Mouse (Mus musculus) forebrain, embryonic 13.5 days (tissue): ENCODE results near the gene Snrk. TPM values are rescaled to one million over a fixed set of nuclear protein-coding genes. Genes with fewer than 3 reads are reported as not detected.
A peak's percentile ranks its signal among the peaks of the same experiment; 100 is the strongest.

Experiments used
- ATAC-seq: fragments of 200-750 bp; cut with Nextera tagmentation; 2 replicates; pipeline ENCODE4 v1.8.0; 2017
- H3K27ac ChIP-seq: fragments of 300-500 bp; sonication (generic); 2 replicates; pipeline ENCODE4 v1.5.1; 2015; ENCODE audit warnings: inconsistent platforms, mild to moderate bottlenecking, moderate library complexity
- H3K27me3 ChIP-seq: fragments of 300-500 bp; sonication (generic); 2 replicates; pipeline ENCODE4 v1.6.1; 2015; ENCODE audit warnings: mild to moderate bottlenecking, inconsistent platforms
- H3K36me3 ChIP-seq: fragments of 300-500 bp; sonication (generic); 2 replicates; pipeline ENCODE4 v1.6.1; 2015; ENCODE audit warnings: mild to moderate bottlenecking, inconsistent platforms; ENCODE audit not compliant: poor library complexity, severe bottlenecking
- H3K4me1 ChIP-seq: fragments of 300-500 bp; sonication (generic); 2 replicates; pipeline ENCODE4 v1.6.1; 2015; ENCODE audit warnings: inconsistent platforms
- H3K4me2 ChIP-seq: fragments of 300-500 bp; sonication (generic); 2 replicates; pipeline ENCODE4 v1.6.1; 2015; ENCODE audit warnings: inconsistent platforms, mild to moderate bottlenecking, moderate library complexity
- H3K4me3 ChIP-seq: fragments of 300-500 bp; sonication (generic); 2 replicates; pipeline ENCODE4 v1.5.1; 2015; ENCODE audit warnings: mild to moderate bottlenecking, inconsistent platforms
- H3K9ac ChIP-seq: fragments of 300-500 bp; sonication (generic); 2 replicates; pipeline ENCODE4 v1.6.1; 2015; ENCODE audit warnings: mild to moderate bottlenecking, inconsistent platforms
- H3K9me3 ChIP-seq: fragments of 300-500 bp; sonication (generic); replicated peaks from 2 replicates; pipeline ENCODE4 v1.6.1; 2016; ENCODE audit warnings: inconsistent platforms
- WGBS: fragments of 180-500 bp; shearing (Covaris S2); methylation state at CpG from one replicate; pipeline ENCODE4 v1.1.7; 2015; 5-methylcytosine and 5-hydroxymethylcytosine counted together
- polyA plus RNA-seq: library from polyadenylated mRNA; unstranded; fragments of >200 nt; fragmentation: Nextera tagmentation; extraction: Ambion mirVana; gene quantifications from 2 replicates; pipeline ENCODE4 v1.2.1, GENCODE M21; 2015

The Snrk gene
- polyA plus RNA-seq, 1 experiment from 2014 or later, result 45.9 TPM

DNA sequence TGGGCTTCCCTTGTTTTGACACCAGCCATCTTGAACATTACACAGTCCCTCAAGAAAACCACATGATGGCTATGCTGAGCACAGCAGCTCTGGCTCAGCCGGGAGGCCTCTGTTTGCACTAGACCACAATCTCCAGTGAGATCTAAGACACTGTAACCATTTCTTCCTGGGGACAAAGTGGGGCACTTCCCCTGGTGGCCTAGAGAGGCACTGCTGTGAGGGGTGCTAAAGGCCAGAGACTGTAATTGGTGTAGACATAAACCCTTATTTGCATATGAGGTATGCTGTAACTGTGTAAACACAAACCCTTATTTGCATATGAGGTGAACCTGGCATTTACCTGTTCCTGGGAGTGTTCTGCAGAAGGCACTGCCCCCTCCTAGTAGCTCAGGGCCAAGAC, 71.7 kb downstream of the Snrk start:
- H3K27me3 ChIP-seq, result no peaks in the 10 kb centered on the region
- 0 out of 2 replicates have a peak, but pooled peaks cover 3% of the 10 kb centered on the region for H3K4me1 ChIP-seq
- 66% methylated on average over 1 of the region's 1 CpGs for WGBS
- no peak overlapping the region for H3K4me2 ChIP-seq
- no peak overlapping the region for H3K27ac ChIP-seq
- H3K9ac ChIP-seq, result no peak overlapping the region
- ATAC-seq, result no peak
- H3K4me3 ChIP-seq, result no peak overlapping the region
- no peaks in the 10 kb centered on the region for H3K9me3 ChIP-seq
- H3K36me3 ChIP-seq, result no peaks in the 10 kb centered on the region

DNA sequence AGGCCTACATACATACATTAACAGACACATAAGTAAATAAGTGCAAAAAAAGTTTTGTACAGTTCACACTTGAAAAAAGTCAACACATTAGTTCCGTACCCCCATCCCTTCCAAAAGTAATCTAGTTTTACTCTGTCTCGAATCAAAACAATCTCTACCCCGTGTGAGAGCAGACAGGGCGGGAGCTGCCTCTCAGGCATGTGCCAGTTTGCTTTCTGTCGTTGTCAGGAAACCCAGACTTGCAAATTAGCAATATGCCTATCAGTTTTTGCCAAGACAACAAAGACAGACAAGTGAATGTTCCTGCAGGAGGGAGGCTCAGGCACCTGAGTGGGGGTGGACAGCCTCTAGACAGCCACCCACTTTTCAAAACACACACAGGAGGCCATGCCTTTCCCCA, 76.3 kb downstream of the Snrk start:
- H3K9ac ChIP-seq, result no peak overlapping the region
- H3K4me3 ChIP-seq, result no peak overlapping the region
- no peaks in the 10 kb centered on the region for H3K27me3 ChIP-seq
- no peaks in the 10 kb centered on the region for H3K9me3 ChIP-seq
- H3K4me1 ChIP-seq, result 0 out of 2 replicates have a peak, but pooled peaks cover 3% of the 10 kb centered on the region
- no peak overlapping the region for H3K4me2 ChIP-seq
- 0 out of 2 replicates have a peak, but pooled peaks cover 9% of the 10 kb centered on the region for H3K36me3 ChIP-seq
- 74% methylated on average over 5 of the region's 5 CpGs for WGBS
- ATAC-seq, result peak; percentile 72; the same call in 1 of the 2 replicates
- no peak overlapping the region for H3K27ac ChIP-seq

DNA sequence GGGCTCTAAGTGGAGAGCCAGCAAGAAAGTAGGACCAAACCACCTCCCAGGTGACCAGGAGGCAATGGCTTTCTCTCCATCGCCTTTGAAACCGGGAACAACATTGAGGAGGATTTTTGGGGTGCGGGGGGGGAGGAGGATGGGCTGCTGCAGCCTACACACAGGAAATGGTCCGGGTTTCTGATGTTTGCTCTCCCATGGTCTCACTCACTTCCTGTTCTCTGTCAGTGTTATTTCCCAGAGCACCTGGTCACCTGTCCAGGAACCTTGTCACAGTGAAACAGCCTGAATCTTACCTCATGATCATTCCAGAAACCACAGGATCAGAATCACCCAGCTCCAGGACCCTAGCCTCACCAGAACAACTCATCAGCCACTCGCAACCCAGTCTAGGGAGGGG, 76.8 kb downstream of the Snrk start:
- H3K27ac ChIP-seq, result no peak overlapping the region

DNA sequence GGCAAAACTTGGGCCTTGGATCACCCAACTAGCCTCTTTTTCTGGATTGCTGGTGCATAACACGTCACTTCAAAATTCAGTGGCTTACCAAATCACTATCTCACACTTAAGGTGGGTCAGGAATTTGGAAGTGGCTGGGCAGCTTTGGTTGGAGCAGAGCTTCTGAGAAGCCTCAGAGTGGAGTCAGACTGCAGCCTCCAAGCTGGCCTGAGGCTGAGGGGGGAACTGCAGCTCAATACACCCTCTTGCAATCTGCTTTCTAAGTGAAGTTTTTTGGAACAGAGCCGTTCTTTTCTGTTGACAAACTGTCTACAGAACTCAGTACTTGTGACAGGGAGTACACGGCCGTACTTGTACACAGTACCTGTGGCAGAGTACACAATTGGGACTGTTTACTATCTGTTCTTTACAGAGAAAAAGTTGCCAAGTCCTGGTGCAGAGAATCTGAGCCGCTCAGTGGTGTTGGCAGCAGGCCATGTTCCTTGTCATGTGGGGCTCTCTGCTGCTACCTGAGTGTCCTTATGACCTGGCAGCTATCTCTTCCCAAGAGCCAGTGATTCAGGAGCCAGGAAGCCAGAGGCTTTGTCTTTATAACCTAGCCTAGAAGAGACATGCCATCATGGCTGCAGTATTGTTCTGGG, 78.1 kb downstream of the Snrk start:
- H3K36me3 ChIP-seq, result peaks cover 16% of the 10 kb centered on the region; the same call in 1 of the 2 replicates
- no peaks in the 10 kb centered on the region for H3K4me1 ChIP-seq
- no peaks in the 10 kb centered on the region for H3K27me3 ChIP-seq
- no peak overlapping the region for H3K27ac ChIP-seq
- H3K9me3 ChIP-seq, result no peaks in the 10 kb centered on the region
- H3K4me2 ChIP-seq, result no peak overlapping the region
- ATAC-seq, result no peak
- no peak overlapping the region for H3K4me3 ChIP-seq
- no peak overlapping the region for H3K9ac ChIP-seq
- WGBS, result 76% methylated on average over 5 of the region's 5 CpGs

More for the DNA sequence above, 76.8 kb downstream of the Snrk start:
- Histone ChIP-seq H3K4me3 (no peak overlapping the region), H3K9ac (no peak overlapping the region), H3K4me2 (no peak overlapping the region), H3K4me1 (0 out of 2 replicates have a peak, but pooled peaks cover under 1% of the 10 kb centered on the region), H3K36me3 (0 out of 2 replicates have a peak, but pooled peaks cover 9% of the 10 kb centered on the region), H3K27me3 (no peaks in the 10 kb centered on the region), H3K9me3 (no peaks in the 10 kb centered on the region)
- WGBS, result 94% methylated on average over 5 of the region's 5 CpGs
- no peak for ATAC-seq

DNA sequence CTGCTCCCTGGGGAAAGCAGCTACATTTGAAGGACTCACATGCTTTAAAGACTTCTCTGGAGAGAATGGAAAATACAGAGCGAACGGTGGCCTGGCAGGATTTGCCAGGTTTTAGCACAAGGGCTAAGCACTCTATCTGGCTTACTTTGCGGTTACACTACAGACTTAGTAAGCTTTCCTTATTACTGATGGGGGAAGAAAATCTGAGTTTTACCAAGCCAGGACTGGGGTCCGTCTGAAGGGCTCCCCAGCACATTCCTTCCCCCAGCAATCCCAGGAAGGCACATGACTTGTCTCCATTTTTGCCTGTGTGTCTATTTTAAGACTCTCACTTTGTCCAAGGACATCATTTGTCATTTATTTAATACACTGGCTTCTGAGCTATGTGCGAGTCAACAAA, 80.0 kb downstream of the Snrk start:
- H3K4me3 ChIP-seq, result no peak overlapping the region
- WGBS, result 92% methylated on average over 5 of the region's 5 CpGs
- no peaks in the 10 kb centered on the region for H3K9me3 ChIP-seq
- H3K9ac ChIP-seq, result no peak overlapping the region
- H3K27me3 ChIP-seq, result no peaks in the 10 kb centered on the region
- H3K4me2 ChIP-seq, result no peak overlapping the region
- H3K27ac ChIP-seq, result no peak overlapping the region
- no peak for ATAC-seq
- H3K4me1 ChIP-seq, result no peaks in the 10 kb centered on the region
- H3K36me3 ChIP-seq, result peaks cover 16% of the 10 kb centered on the region; the same call in 1 of the 2 replicates

DNA sequence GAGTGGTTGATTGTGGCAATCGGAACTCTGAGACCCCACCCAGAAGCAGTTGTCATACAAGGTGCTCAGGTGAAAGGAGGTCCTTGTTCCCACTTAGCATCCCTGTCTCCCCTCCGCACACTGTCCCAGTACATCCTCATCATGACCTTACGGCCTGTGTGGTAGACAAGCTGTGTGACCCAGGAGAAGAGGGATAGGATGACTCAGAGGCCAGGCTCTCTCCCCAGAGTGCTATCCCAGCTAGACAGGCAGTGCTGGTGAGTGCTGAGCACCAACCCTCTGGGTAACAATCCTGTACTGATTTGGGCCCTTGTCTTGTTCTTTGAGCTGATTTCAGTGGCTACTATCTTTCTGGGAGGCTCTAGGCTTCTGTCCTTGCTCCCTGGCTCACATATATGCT, 81.6 kb downstream of the Snrk start:
- Histone ChIP-seq H3K9me3 (no peaks in the 10 kb centered on the region), H3K4me2 (no peak overlapping the region), H3K27me3 (no peaks in the 10 kb centered on the region), H3K36me3 (peaks cover 16% of the 10 kb centered on the region; the same call in 1 of the 2 replicates), H3K4me3 (no peak overlapping the region), H3K27ac (no peak overlapping the region), H3K9ac (no peak overlapping the region), H3K4me1 (no peaks in the 10 kb centered on the region)
- no peak for ATAC-seq
- 89% methylated on average over 3 of the region's 3 CpGs for WGBS

DNA sequence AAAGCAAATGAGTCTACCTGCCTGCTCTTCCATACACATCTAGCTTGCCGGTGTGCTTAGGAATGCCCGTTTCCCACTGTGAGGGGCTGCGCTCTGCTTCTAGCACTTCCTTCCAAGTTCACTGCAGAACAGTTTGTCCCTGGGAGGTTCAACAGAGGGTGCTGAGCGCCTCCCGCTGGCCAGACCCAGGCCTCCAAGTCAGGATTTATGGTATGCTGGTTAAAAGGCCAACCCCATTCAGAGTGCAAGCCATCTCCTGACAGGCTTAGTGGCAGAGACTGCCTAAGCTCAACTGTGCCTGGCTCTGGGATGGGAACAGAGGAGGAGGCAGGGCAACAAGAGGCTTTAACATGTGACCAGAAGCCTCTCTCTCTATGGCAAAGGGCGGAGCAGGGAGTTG, 82.2 kb downstream of the Snrk start:
- no peak for ATAC-seq
- H3K27ac ChIP-seq, result no peak overlapping the region
- H3K4me3 ChIP-seq, result no peak overlapping the region
- no peaks in the 10 kb centered on the region for H3K9me3 ChIP-seq
- H3K4me1 ChIP-seq, result no peaks in the 10 kb centered on the region
- H3K27me3 ChIP-seq, result no peaks in the 10 kb centered on the region
- H3K36me3 ChIP-seq, result peaks cover 16% of the 10 kb centered on the region; the same call in 1 of the 2 replicates
- no peak overlapping the region for H3K9ac ChIP-seq
- H3K4me2 ChIP-seq, result no peak overlapping the region
- 29% methylated on average over 6 of the region's 6 CpGs for WGBS

DNA sequence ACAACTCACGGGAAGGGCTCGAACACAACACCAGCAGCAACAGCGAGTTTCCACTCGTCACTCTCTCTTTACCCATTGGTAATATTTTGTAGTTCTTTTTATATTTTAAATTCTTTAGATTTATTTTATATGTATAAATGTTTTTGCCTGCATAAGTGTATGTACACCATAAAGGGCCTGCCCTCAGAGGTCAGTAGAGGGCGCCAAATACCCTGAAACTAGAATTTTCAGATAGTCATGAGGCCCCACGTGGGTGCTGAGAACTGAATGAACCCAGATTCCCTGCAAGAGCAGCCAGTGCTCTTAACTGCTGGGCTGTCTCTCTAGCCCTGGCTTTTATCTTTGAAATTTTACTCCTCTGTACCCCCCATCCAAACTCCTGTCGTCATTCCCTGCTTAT, 87.4 kb downstream of the Snrk start:
- no peak for ATAC-seq
- WGBS, result 70% methylated on average over 7 of the region's 7 CpGs
- Histone ChIP-seq H3K27ac (no peak overlapping the region), H3K4me2 (no peak overlapping the region), H3K27me3 (no peaks in the 10 kb centered on the region), H3K9me3 (no peaks in the 10 kb centered on the region), H3K4me3 (no peak overlapping the region), H3K4me1 (peaks cover 7% of the 10 kb centered on the region; the same call in 1 of the 2 replicates), H3K36me3 (peaks cover 6% of the 10 kb centered on the region; the same call in 1 of the 2 replicates), H3K9ac (no peak overlapping the region)

DNA sequence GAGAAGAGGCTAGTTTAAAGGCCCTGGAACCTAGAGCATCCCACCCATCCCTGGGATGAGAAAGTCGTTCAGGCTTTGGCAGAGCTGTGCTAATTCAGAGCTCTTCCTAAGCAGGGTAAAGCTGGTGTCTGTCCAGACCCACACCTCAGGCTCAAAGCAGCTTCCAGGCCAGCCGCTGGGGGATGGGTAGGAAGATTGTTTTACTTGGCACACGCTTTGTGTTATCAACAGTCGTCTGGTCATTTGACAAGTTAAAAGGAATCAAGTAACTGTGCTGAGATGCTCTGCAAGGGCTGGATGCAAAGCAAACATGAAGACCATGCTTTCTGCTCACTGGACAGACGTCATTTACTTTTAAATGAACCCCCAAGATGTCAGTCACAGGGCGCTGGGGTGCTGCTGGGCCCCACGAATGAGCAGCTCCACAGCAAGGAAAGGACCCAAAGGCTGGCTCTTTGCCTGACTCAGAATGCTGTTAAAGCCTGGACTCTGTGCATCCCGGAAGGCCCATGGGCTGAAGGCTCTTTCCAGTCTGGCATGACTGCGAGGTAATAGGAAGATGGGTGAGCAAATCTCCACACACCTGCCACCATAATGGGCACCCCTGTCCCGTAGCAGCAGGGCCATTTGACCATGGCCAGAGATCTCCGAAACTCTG, 88.6 kb downstream of the Snrk start:
- no peak overlapping the region for H3K4me2 ChIP-seq
- H3K9ac ChIP-seq, result no peak overlapping the region
- WGBS, result 69% methylated on average over 11 of the region's 11 CpGs
- peaks cover 7% of the 10 kb centered on the region; the same call in 1 of the 2 replicates for H3K4me1 ChIP-seq
- no peaks in the 10 kb centered on the region for H3K9me3 ChIP-seq
- no peak for ATAC-seq
- no peak overlapping the region for H3K27ac ChIP-seq
- H3K36me3 ChIP-seq, result no peaks in the 10 kb centered on the region
- H3K4me3 ChIP-seq, result no peak overlapping the region
- no peaks in the 10 kb centered on the region for H3K27me3 ChIP-seq

DNA sequence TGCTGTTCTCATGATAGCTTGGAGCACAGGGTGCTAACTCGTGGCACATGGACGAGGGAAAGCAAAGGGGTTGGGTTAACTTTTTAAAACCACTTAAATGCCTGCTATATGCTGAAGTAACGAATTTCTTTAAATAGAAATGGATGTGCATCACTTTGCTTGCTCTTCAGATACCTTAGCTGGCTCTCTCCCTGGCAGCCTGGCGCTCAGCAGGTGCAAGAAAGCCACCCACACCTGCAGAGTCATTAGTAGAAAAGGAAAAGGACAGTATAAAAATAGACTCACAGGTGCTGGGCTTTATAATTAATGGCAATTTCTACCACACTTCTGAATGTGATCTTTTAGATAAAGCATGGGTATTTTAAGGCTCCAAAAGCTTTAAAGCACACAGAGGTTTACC, 91.2 kb downstream of the Snrk start:
- Histone ChIP-seq H3K36me3 (no peaks in the 10 kb centered on the region), H3K27me3 (no peaks in the 10 kb centered on the region), H3K4me2 (no peak overlapping the region), H3K27ac (no peak overlapping the region), H3K9ac (no peak overlapping the region), H3K4me1 (peaks cover 7% of the 10 kb centered on the region; the same call in 1 of the 2 replicates), H3K9me3 (no peaks in the 10 kb centered on the region), H3K4me3 (no peak overlapping the region)
- 74% methylated on average over 4 of the region's 4 CpGs for WGBS
- no peak for ATAC-seq

DNA sequence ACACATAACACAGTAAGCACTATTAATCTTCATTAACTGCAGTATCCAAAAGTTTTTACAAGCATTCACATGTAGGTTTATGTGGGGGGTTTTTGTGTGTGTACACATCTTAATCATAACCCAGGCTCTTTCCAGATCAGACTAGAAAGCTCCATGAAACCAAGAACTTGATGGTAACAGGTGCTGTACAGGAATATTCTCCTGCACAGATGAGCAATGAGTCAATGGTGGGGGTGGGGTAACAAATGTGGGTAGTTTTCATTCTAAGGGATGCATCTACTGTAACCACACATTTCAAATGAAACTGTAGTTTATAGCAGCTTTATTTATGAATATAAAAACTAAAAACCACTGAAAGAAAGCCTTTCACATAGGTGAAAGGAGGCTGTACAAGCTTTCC, 98.1 kb downstream of the Snrk start:
- Histone ChIP-seq H3K27ac (no peak overlapping the region), H3K27me3 (no peaks in the 10 kb centered on the region), H3K9me3 (no peaks in the 10 kb centered on the region), H3K9ac (no peak overlapping the region), H3K4me1 (no peaks in the 10 kb centered on the region), H3K36me3 (no peaks in the 10 kb centered on the region), H3K4me3 (no peak overlapping the region), H3K4me2 (no peak overlapping the region)
- ATAC-seq, result no peak

DNA sequence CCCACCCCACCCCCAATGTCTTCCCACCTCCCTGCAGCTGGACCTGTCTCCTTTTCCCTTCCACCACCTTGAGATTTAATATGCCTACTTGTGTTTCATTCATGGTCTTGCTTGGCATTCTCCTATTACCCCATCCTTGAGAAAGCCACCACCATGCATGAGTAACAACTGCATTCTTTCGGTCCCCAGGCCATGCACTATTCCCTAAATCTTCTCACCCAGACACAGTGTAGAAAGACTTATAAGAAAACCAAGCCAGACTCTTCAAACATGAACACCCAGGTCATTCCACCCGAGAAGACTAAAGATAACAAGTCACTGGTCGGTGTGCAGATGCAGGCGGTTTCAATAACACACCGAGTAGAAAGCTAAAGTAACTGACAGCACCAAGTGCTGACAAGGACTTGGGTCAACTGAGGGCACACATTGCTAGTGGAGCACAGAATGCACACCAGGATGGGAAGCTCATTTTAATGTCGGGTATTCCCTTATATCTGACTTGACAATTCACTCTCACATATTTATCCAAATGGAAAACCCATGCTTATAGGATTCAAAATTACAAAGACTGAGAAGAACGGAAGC, 100.0 kb downstream of the Snrk start:
- WGBS, result 92% methylated on average over 7 of the region's 7 CpGs
- ATAC-seq, result no peak
- no peaks in the 10 kb centered on the region for H3K4me1 ChIP-seq

More for the DNA sequence above, 100.0 kb downstream of the Snrk start:
- H3K27ac ChIP-seq, result no peak overlapping the region
- no peak overlapping the region for H3K9ac ChIP-seq
- H3K27me3 ChIP-seq, result no peaks in the 10 kb centered on the region
- no peaks in the 10 kb centered on the region for H3K36me3 ChIP-seq
- no peak overlapping the region for H3K4me3 ChIP-seq
- H3K4me2 ChIP-seq, result no peak overlapping the region
- no peaks in the 10 kb centered on the region for H3K9me3 ChIP-seq
